Mouse (Mus musculus) thymus, postnatal 0 days (tissue): ENCODE results near the gene Uqcr11. TPM values are rescaled to one million over a fixed set of nuclear protein-coding genes. Genes with fewer than 3 reads are reported as not detected.

Experiments used
- DNase-seq: peaks from one replicate; pipeline ENCODE4 v3.0.0-alpha.2; 2015; ENCODE audit warnings: low spot score
- microRNA-seq: library from miRNA; unstranded; fragments of <30 nt; microRNA quantifications from one replicate; pipeline ENCODE4, GENCODE M21; 2016; ENCODE audit warnings: borderline number of aligned reads
- polyA plus RNA-seq: library from polyadenylated mRNA; unstranded; fragments of >200 nt; fragmentation: Nextera tagmentation; extraction: Ambion mirVana; gene quantifications from 2 replicates; pipeline ENCODE4 v1.2.1, GENCODE M21; 2015

Gene Uqcr11
- polyA plus RNA-seq, 1 experiment from 2014 or later = 635 TPM

DNA sequence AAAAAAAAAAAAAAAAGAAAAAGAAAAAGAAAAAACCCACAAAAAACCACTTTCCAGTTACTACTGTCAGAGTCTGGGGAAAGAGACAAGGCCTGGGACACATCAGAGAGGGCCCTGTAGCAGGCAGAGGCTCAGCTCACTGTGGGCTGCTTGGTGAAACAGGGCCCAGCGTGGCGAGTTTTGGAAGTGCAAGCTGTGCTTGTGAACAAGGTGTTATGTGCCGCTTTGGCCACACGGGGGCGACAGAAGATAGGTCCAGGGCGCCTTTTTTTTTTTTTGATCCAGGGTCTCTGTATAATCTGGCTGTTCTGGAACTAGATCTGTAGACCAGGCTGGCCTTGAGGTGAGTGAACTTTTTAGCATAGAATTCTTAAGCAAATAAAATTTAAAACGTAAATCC lies 30.5 kb downstream of the Uqcr11 start:
- DNase-seq = peak; percentile 93

DNA sequence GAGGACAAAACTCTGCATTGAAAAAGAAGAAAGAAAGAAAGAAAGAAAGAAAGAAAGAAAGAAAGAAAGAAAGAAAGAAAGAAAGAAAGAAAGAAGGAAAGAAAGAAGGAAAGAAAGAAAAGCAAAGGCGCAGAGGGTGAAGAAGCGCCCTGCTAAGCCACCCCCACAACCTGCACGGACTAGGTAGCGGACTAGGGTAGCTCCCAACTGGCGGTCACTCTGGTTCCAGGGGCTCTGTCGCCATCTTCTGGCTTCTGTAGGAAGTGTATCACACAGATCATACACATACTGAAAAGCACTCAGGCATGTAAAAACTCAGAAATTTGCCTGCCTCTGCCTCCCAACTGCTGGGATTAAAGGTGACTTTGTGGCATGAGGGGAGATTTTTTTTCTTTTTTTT lies 32.6 kb downstream of the Uqcr11 start:
- DNase-seq = peak; percentile 63

DNA sequence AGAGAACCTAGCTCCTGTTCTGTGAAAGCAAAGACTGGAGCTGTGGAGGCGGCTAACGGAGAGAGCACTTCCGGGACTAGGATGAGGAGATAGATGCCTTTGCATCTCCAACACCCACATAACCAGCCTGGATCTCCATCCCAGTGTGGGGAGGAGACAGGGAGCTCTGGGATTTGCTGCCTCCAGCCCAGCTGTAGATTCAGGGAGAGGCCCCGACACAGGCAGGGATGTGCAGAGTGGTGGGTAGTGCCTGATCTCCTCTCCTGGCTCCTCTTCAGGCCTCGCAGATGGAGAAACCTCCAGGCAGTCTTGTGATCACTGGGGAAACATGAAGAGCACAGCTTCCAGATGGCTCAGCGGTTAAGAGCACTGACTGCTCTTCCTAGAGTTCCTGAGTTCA lies 33.9 kb downstream of the Uqcr11 start:
- DNase-seq = no peak

DNA sequence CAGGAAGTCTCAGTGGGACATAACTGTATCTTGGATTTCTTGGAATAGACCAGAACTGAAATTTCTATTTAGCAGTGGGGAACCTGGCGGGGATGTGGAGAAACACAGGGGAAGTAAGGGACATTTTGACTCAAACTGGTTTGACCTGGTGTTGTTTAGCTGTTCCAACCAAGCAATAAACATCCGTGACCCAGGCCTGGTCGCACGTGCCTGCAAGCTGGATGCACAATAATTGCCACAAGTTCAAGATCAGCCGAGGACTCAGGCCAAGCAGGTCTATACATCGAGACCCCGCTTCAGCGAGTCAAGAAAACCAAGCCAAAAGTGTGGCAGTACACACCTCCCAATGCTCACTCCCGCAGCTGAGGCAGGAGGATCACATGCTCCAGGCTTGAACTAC lies 34.6 kb downstream of the Uqcr11 start:
- DNase-seq = no peak

DNA sequence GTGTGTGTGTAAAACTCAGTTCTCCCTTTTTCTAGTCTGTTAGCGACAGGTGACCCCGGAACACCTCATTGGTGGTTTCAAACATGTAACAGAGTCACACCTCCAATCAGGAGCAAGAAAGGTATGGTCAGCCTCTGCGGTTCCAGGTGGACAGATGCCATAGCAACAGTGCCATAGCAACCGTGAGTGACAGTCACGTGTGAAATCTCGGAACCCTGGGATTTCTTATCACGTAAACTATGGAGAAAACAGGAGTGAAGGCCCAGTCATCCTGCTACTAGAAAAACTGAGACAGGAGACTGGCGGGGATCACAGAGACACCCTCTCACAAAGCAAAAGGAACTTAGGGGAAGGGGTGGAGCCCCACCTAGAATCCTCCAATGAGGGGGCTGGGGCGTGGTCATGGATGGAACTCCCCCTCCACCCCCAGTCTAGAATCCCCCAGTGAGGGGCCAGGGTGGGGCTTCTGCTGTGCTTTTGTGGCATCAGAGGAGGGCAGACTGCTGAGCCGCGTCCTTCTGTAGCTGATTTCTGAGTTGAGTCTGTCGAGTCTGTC lies 35.1 kb downstream of the Uqcr11 start:
- DNase-seq = peak; percentile 92

DNA sequence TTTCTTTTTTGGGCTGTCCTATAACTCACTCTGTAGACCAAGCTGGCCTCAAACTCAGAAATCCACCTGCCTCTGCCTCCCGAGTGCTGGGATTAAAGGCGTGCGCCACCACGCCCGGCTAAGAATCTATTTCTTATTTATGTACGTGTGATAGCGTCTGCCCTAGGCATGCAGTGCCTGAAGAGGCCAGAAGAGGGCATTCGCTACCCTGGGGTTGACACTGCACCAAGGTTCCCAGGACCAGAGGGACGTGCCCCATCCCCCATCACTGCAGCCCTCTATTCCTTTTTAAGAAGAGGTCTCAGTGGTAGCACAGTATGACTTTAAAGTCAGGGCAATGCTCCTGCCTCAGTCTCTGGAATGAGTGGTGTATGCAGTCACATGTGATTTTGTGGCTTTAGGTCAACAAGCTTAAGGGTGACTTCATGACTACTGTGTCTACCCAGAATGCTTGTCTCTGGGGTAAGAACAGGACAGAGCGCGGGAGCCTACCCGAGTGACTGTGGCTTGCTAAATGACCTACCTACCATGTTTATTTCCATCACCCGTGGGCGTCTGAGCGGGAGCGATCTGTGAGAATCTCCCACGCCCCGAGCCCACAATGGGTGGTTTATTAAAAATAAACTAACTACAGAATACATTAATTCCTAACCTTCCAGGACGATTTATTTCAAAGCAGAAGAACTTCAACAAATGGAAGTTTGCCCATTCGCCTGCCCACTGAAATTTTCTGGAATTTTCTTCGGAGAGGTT lies 36.5 kb downstream of the Uqcr11 start:
- no peak for DNase-seq

DNA sequence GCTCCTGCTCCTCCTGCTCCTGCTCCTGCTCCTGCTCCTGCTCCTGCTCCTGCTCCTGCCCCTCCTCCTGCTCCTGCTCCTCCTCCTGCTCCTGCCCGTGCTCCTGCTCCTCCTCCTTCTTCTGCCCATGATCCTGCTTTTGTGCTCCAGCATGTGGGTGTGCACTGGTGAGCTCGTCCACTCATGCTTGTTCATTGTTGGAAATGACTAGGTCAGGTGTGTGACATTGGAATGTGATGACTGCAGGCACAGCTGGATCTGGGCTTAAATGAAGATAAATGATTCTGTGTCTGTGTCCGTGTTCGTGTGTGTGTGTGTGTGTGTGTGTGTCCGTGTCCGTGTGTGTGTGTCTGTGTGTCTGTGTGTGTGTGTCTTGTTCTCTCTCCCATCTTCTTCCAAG lies 38.2 kb downstream of the Uqcr11 start:
- no peak for DNase-seq

DNA sequence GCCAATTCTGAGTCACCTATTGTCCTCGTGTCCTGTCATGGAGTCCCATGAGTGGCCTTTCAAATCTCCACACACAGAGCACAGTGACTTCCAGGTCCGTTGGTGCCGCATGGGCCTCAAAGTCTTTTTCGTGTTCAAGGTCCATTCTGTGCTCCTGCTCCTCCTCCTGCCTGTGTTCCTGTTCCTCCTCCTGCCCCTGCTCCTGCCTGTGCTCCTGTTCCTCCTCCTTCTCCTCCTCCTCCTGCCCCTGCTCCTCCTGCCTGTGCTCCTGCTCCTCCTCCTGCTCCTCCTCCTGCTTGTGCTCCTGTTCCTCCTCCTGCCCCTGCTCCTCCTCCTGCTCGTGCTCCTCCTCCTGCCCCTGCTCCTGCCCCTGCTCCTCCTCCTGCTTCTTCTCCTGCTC lies 38.7 kb downstream of the Uqcr11 start:
- DNase-seq = no peak

DNA sequence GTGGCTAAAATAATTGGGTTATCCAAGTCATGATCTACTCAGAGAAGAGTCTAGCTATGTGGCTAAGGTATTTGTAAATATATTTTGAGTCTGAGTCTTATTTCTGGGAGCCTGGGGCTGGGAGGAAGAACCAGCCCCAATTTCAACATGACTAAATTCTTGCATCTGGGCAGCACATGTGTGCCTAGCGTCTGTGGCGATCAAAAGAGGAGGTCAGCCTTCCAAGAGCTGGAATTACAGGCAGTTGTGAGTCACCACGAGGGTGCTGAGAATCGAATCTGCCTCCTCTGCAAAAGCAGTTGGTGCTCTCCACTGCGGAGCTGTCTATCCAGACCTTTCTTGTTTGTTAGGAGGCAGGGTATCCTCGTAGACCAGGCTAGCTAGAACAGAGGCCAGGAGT lies 40.9 kb downstream of the Uqcr11 start:
- DNase-seq = no peak

DNA sequence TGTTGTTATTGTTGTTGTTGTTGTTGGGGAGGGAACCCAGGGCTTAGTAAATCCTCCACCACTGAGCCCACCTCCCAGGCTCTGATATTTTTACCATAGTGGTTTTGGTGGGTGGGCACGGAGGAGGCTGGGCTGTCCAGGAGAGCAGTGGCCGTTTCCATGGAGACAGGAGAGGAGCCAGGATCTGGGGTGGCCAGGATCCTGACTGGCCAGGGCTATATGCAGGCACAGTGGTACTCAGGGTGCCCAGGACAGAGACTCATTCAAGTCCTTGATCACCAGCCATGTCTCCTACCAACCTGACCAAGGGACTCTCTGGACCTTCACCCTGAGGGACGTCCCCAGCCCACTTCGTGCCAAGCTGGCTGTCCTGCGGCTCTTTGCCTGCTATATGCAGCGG lies 42.9 kb downstream of the Uqcr11 start:
- DNase-seq = no peak

DNA sequence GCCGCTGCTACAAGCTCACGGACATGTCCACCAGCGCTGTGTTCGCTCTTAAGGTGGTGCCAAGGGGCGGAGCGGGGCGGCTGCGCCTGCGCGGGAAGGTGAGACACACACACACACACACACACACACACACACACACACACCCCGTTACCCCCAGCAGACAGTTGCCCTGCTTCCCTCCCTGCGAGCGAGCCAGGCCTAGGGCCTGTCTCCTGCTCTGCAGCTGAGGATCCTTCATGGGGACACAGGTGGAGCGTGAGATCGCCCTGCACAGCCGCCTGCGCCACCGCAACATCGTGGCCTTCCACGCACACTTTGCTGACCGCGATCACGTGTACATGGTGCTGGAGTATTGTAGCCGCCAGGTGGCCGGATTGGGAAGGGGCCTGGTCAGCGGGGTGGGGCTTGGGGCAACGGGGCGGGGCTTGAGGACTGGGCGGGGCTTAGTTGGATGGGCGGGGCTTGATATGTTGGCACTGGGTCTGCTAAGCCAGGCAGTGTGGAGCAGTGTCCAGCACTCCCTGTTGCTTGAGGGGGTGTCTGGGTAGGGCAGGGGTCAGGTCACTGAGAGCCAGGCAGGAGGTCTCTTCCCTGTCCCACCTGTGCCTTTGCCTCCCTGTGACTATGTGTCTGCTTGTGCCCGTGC lies 48.5 kb downstream of the Uqcr11 start:
- no peak for DNase-seq

DNA sequence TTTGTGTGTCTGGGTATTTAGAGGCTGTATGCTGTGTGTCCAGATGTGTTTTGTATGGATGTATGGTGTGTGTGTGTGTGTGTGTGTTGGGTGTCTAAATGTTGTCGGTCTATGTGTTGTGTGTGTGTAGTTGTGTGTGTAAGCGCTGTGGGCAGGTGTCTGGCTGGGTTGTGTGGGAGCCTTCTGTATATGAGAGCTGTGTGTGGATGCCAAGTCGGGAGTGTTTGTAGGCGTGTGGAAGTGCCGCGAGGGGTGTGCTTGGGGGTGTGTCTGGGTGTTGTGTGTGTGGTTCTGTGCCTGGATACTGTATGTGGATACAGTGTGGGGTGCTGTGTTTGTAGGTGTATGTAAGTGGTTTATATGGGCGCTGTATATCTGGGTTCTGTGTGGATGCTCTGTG lies 49.3 kb downstream of the Uqcr11 start:
- DNase-seq = no peak

DNA sequence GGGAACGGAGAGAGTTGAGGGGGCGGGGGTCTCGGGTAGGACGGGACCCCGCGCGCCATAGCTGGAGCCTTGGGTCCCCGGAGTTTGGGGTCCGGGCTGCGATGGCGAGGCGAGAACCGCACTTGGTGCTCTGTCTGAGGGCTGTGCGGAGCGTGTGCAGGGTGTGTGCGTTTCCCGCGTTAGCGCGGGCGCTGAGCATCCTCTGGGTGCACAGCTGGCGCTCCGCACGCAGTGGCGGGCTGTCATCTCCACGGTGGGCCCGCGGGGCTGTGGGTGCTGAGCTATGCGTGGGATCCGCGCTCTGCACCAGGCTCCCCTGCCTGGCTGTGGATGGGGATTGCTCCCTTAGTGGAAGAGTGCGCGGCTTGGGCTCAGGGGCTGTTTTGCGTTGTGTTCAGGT lies 49.9 kb downstream of the Uqcr11 start:
- DNase-seq = no peak

DNA sequence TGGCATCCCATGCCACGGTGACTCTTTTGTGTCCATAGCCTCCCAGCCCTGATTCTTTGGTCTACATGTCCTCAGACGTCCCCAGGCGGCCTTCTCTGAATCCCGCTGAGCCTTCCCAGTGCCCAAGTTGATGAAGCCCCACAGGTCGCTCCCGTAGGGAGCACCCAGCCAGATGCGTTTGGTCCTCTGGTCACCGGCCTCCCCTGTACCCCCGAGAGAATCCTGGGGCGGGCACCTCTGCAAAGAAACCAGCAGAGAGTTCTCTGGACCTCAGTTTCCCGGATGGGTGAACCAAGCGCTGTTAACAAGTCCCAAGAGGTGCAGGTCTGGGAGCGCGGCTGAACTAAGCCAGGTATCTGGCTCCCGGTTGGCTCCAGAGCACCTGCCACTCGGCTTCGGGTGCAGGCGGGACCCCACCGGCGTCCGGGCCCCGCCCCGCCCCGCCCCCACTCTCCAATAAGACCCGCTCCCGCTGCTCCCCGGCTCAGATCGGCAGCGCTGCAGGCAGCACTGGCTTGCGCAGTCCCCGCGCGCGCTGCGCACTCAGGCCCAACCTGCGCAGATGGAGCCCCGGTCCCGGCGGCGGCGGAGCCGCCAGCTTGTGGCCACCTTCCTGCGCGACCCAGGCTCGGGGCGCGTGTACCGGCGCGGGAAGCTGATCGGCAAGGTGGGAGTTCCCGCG lies 50.5 kb downstream of the Uqcr11 start, which contains the start of gene Plk5:
Plk5 (plus strand) TSS at position 459 of the 682 bp plus-strand sequence.
- DNase-seq = no peak

DNA sequence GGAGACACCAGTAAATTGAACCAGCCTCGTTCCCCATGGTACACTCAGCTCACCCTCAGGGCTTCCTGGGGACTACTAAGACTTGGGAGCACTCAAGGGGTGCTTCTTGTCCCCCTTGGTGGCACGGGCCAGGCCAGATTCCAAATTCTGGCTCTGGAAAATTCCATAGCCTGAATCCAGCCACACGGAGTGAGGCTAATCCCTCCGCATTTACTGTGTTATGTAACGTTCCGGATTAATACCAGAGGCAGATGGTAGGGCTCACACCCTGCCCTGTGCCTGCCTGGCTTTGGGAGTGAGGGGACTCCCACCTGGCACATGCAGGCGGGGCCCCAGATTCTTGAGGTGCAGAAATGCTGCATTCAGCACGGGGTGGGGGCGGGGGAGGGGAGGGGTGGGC lies 51.2 kb downstream of the Uqcr11 start:
- DNase-seq = no peak

Small RNAs within 50 kb of the gene (microRNA-seq; reads per million reads assigned to microRNA genes)
- not detected for gene Gm22721

Other genes starting within 250 kb of the Uqcr11 start
- 226 and 376 TPM in 2 replicates for gene Cirbp, start 240.8 kb downstream of the Uqcr11 start, polyA plus RNA-seq
- 15.3 and 15.4 TPM in 2 replicates for gene 1600002K03Rik, start 233.9 kb downstream of the Uqcr11 start, polyA plus RNA-seq
- 1.2 and 1.6 TPM in 2 replicates for gene Efna2, start 227.3 kb downstream of the Uqcr11 start, polyA plus RNA-seq
- gene Mum1, start 180.4 kb downstream of the Uqcr11 start, polyA plus RNA-seq = 70.8 and 72.4 TPM in 2 replicates
- gene Ndufs7, start 157.7 kb downstream of the Uqcr11 start, polyA plus RNA-seq = 319 and 339 TPM in 2 replicates
- 5.5 and 5.9 TPM in 2 replicates for gene Gamt, start 145.8 kb downstream of the Uqcr11 start, polyA plus RNA-seq
- 48.9 and 56.1 TPM in 2 replicates for gene Dazap1, start 145.3 kb downstream of the Uqcr11 start, polyA plus RNA-seq
- gene Rps15, start 114.4 kb downstream of the Uqcr11 start, polyA plus RNA-seq = 1,158 and 1,206 TPM in 2 replicates
- gene Apc2, start 110.9 kb downstream of the Uqcr11 start, polyA plus RNA-seq = 0.10 and 0.24 TPM in 2 replicates
- gene 2310011J03Rik, start 86.3 kb downstream of the Uqcr11 start, polyA plus RNA-seq = 72.7 and 81.1 TPM in 2 replicates
- gene Pcsk4, start 77.3 kb downstream of the Uqcr11 start, polyA plus RNA-seq = 4.4 and 4.6 TPM in 2 replicates
- 0.26 and 0.30 TPM in 2 replicates for gene Reep6, start 76.9 kb downstream of the Uqcr11 start, polyA plus RNA-seq
- 1.0 and 1.1 TPM in 2 replicates for gene Adamtsl5, start 58.4 kb downstream of the Uqcr11 start, polyA plus RNA-seq
- gene Plk5, start 50.4 kb downstream of the Uqcr11 start, polyA plus RNA-seq = 0.17 and 0.21 TPM in 2 replicates
- 3.2 and 4.7 TPM in 2 replicates for gene Mex3d, start 19.2 kb downstream of the Uqcr11 start, polyA plus RNA-seq
- gene Mbd3, start 7.3 kb downstream of the Uqcr11 start, polyA plus RNA-seq = 151 and 166 TPM in 2 replicates
- 89.7 and 96.8 TPM in 2 replicates for gene Tcf3, start 26.8 kb upstream of the Uqcr11 start, polyA plus RNA-seq
- not detected in 2 replicates for gene Onecut3, start 88.0 kb upstream of the Uqcr11 start, polyA plus RNA-seq
- gene Atp8b3, start 132.3 kb upstream of the Uqcr11 start, polyA plus RNA-seq = not detected in 2 replicates
- 24.1 and 25.5 TPM in 2 replicates for gene Rexo1, start 154.7 kb upstream of the Uqcr11 start, polyA plus RNA-seq
- gene Klf16, start 170.5 kb upstream of the Uqcr11 start, polyA plus RNA-seq = 7.7 and 9.5 TPM in 2 replicates
- gene Abhd17a, start 183.5 kb upstream of the Uqcr11 start, polyA plus RNA-seq = 103 and 118 TPM in 2 replicates
- gene Scamp4, start 196.0 kb upstream of the Uqcr11 start, polyA plus RNA-seq = 50.4 and 52.9 TPM in 2 replicates
- gene Adat3, start 196.1 kb upstream of the Uqcr11 start, polyA plus RNA-seq = 6.9 and 10.2 TPM in 2 replicates
- gene Gm49322, start 199.2 kb upstream of the Uqcr11 start, polyA plus RNA-seq = 2.8 and 4.2 TPM in 2 replicates
- gene Csnk1g2, start 216.0 kb upstream of the Uqcr11 start, polyA plus RNA-seq = 153 and 160 TPM in 2 replicates